Mouse (Mus musculus) lung, postnatal 0 days (tissue): ENCODE results near the gene Sucla2.

Experiments used
- CTCF ChIP-seq: IDR thresholded peaks from 2 replicates; pipeline ENCODE4 v1.5.1; 2016; ENCODE audit warnings: antibody characterized with exemption, mild to moderate bottlenecking
- EP300 ChIP-seq: IDR thresholded peaks from 2 replicates; pipeline ENCODE4 v1.6.1; 2016; ENCODE audit warnings: antibody characterized with exemption, mild to moderate bottlenecking, control low read depth

GRCm38 (mm10) chr14:73551164-73551563 is 26.0 kb downstream of the Sucla2 start:
- TF ChIP-seq CTCF (no peak), EP300 (no peak)
